Mouse (Mus musculus) adrenal gland, postnatal 4 days (tissue): ENCODE data around the gene 4930442H23Rik. TPM values are rescaled to one million over a fixed set of nuclear protein-coding genes. Genes with fewer than 3 reads are reported as not detected.
"Not testable (repeated sequence)": the region's sequence is repeated elsewhere in the genome, so short reads cannot be mapped to it uniquely, and the experiment has no call there.

Experiments used
- DNase-seq, 2 experiments: peaks; one replicate each; pipeline ENCODE4 v3.0.0; 2021 to 2022; ENCODE audit warnings: low spot score in 2 of 2, mixed read lengths in 2 of 2
- total RNA-seq, 2 experiments: library from RNA; stranded (reverse); gene quantifications; 2 replicates each; pipeline ENCODE4 v1.2.3; 2021

Gene 4930442H23Rik
- total RNA-seq, 2 experiments from 2014 or later: not detected

DNA sequence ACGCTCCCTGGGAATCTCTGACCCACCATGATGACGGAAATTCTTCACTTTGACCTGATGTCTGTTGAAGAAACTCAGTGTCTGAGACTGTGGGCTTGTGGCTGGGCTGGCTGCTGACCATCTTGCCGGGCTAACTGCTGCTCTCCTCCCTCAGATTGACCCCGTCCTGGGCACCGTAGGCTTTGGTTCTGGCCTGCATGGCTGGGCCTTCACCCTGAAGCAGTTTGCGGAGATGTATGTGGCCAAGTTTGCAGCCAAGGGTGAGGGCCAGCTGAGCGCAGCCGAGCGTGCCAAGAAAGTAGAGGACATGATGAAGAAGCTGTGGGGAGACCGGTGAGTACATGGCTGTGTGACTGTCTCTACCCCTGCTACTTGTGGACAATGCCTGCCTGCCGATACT lies 4.7 kb downstream of the 4930442H23Rik start:
- no peak for DNase-seq

DNA sequence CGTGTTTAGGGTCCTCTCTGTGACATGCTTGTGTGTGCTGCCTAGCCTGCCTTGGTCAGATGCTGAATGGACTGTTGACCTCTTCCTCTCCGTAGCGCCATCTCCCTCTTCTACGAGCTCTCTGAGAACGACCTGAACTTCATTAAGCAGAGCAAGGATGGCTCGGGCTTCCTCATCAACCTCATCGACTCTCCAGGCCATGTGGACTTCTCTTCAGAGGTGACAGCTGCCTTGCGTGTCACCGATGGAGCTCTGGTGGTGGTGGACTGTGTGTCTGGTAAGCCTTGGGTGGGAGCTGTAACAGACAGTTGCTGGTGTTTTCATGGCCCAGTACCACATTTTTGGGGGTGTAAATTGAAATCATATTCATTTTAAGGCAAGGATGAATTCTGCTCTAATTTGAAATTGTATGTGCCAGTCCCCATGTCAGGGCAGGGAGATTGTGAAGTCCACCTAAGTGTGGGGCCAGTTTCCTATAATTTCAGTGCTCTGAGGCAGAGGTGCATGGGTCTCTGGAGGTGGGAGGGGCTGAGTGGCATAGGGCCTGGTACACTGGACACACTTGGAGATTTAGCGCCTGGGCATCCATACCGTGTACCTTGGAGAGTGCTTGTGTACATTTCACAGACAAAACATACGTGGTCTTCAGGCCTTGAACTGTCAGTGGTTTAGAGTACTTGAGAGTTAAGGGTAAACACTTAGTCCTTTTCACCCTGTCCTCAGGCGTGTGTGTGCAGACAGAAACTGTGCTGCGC lies 5.5 kb downstream of the 4930442H23Rik start:
- DNase-seq: no peak

DNA sequence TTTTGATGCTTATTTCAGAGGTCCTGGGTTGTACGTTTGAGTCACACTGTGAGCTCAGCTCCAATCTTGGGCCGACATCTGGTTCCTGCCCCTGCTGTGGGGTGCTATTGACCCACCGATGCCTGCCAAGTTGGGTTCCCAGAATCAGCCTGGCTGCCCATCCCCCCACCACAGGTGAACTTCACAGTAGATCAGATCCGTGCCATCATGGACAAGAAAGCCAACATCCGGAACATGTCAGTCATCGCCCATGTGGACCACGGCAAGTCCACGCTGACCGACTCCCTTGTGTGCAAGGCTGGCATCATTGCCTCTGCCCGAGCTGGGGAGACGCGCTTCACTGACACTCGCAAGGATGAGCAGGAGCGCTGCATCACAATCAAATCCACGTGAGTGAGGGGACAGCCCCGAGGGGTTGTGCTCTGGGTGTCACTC lies 6.1 kb downstream of the 4930442H23Rik start:
- no peak for DNase-seq

DNA sequence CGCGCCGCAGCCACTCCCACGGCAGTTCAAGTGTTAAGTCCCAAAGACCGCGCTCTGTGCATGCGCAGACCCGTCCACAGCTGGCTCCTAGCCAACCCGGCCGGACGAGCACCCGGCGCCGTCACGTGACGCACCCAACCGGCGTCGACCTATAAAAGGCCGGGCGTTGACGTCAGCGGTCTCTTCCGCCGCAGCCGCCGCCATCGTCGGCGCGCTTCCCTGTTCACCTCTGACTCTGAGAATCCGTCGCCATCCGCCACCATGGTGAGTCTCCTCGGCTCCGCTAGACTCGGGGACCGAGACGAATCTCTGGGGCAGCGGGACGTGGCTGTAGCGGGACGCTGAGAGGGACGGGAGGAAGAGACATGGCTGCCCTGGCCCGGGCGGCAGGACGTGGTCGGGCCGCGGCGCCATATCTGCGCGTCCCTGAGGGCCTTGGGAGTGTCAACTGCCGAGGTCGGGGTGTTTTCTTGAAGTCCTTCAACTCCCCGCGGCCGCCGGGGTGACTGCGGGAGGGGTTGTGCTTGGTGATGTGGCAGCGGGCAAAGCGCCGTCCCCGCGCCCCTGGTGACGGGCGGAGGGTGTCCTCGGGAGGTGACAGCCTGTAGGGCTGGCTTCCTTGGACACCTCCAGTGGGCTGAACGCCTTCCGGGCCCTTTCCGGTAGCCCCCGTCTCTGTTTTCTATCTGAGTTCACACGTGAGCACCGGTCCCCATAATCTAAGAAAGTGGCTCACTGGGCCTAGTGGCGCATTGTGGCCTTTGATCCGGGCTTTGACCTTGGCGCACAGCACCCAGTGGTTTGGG lies 7.0 kb downstream of the 4930442H23Rik start, which contains the start of gene Eef2:
Eef2 (plus strand) TSS at position 166 of the 806 bp plus-strand sequence.
- peak; percentile 98 to 99 for DNase-seq

DNA sequence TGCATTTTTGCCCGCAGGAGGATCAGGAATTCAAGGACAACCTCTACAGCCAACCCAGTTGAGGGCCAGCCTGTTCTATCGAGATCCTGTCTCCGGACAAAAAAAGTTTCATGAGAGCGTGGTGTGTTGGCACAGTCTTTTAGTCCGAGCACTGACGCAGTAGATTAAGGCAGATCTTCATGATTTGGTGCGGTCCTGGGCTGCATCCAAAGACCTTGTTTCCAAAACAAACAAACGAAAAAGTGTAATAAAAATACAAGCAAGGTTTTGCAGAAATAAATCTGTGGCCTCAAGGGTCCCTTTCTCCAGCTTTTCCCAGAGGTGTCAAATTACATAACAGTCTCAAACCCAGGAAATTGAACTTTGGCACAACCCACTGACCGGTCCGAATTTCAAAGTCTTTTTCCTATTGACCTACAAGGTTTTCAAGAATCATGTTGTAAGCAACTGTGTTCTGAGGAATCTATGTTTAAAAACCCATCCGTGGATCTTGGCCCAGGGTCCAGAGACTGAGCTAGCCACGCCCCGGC lies 7.6 kb downstream of the 4930442H23Rik start:
- DNase-seq: no peak

DNA sequence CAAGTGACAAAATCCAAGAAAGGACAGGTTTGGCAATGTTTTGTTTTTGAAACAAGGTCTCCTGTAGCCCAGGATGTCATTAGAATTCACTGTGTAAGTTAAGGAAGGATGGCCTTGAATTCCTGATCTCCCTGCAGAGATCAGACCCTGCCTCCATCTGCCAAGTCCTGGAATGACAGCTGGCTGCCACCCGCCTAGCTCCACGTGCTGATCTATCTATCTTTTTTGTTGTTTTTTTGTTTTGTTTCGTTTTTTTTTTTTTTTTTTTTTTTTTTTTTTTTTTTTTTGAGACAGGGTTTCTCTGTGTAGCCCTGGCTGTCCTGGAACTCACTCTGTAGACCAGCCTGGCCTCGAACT lies 8.3 kb downstream of the 4930442H23Rik start:
- DNase-seq: not testable (repeated sequence)

DNA sequence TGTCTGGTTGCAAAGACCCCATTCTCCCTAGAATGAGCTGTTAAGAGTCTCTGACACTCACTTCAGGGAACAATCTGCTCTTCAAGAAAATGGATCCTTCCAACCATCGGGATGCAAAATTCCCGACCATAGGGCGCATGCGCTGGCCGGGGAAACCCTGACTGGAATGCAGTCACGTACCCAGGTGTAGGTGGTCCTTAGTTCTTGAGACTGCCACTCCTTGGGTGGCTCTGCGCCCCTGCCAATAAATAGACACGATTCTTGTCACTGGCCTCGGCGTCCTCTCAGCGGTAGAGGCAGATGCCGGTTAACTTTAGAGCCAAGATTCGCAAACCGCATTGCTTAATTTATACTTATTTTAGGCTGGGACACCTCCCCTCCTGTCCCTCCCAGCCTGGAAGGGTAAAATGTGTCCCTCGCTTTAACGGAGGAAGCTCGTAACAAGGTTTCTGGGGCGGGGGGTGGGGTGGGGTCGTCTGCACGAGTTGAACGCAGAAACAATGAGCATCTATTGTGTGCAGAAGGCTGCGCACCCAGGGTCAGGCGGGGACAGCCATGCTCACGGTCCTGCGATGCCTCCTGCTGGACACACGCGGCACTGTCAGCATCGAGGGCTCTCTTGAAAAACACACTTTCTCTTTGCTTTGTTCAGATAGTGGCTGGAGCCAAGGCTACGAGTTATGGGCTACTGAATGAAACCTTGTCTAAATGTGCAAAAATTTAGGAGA lies 8.9 kb downstream of the 4930442H23Rik start:
- DNase-seq: peak; percentile 78 to 86

DNA sequence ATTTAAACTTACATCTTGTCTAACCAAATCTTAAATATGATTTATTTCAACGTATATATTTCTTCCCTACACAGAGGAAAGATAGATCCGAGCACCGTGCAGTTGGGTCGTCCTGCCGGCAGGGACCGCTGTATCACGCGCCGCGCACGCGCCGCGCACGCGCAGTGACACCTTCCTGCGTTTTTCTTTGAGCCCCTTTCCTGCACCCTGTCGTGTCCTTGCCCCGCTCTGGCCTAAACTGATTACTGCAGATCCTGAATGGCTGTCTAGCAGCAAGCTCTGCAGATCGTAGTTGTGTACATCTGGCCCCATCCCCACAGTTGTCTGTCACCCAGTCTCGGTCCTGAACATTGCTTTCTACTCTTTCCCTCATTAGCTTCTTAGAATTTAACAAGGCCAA lies 10.5 kb downstream of the 4930442H23Rik start:
- DNase-seq: peak in 1 of 2 experiments; percentile 71

DNA sequence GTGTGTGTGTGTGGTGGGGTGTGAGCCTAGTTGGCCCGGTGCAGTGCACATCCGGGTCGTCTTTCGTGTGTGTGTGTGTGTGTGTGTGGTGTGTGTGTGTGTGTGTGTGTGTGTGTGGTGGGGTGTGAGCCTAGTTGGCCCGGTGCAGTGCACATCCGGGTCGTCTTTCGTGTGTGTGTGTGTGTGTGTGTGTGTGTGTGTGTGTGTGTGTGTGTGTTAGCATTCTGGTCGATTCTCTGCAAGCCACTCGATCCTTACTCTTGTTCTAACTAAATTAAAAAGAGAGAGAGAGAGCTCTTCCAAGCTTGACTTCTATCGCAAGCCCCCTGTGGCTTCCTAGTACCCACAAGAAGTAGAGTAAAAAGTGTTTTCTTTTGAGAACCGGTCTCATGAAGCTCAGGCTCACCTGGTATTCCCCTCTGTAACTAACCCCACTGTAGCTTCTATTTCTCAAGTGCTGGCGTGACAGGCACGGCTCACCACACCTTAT lies 14.2 kb downstream of the 4930442H23Rik start:
- DNase-seq: not testable (repeated sequence)

DNA sequence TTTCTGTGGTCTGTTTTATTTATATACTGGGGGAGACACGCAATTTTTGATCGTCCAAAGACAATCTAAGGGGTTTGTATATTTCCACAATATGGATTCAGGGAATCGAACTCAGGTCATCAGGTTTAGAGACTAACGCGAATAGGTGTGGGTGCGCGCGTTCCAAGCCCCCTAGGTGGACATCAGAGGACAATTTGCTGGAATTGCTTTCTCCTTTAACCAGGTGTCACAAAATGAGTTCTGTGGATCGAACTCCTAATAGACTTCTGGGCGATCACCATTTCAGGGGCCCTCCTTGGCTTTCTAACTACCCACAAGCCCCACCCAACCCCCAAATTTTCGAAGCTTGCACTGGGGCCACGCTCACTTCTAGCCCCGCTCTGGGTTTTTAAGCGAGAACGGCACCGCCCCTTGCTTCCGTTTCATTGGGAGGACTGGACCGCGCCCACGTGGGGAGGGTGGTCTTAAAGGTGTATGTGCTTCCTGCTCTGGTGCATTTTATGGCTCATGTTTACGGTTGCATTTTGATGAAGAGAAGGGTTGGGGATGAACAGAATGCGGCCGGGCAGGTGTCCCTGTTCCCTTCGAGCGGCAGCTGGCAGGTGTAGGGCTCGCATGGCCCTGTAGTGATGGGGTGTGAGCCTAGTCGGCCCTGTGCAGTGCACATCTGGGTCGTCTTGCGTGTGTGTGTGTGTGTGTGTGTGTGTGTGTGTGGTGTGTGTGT lies 15.0 kb downstream of the 4930442H23Rik start:
- DNase-seq: peak in 1 of 2 experiments; percentile 76

DNA sequence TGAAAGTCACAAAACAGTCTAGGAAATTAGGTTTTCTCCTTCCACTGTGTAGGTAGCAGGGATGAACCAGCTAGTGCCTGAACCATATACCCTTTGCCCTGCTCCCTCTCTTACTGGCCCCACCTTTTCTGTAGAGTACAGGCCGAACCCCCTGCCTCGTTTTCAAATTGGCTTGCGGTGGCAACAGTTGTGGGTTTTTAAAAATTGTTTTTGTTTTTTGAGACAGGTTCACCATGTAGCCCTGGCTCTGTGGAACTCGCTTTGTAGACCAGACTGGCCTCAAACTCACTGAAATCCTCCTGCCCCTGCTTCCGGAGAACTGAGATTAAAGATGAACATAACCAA lies 15.6 kb downstream of the 4930442H23Rik start:
- DNase-seq: no peak

DNA sequence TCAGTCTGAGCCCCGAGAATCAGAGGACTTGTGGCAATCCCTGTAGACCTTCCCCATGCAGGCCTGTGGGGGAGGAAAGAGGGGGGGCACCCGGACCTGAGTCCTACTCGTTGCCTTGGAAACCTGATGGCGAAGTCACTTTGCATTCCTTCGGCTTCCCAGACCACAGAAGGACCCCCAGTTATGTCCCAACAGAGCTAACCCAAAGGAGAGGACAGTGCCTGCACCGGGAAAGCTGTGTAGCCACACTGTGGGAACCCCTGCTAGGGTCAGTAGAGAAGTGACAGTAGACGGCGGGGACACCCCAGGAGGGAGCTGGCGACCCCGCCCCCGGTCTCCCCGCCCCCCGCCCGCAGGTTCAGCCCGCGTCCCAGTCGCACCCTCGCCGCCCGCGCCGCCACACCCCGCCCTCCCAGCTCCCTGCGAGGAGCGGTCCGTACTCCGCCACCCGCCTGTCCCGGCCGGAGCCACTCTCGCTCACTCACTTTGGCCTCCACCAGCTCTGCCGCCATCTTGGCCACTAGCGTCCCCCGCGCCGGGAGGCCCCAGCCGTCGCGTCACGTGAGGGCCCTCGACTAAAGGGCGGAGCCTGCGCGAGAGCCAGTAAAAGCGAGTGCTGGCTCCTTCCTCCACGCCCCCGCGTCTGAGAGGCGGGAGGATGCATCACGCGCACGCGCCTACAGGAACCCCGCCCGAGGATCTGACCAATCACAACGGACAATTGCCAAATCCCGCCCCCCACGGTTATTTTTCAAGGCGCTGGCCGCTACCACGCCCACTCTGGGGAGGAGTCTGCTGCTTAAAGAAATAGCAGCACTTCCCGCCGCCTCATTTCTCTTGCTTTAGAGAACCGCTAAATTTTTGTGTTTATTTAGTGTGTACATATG lies 16.2 kb downstream of the 4930442H23Rik start, which contains the start of gene Pias4:
Pias4 (minus strand) TSS at position 724 of the 887 bp plus-strand sequence.
- peak; percentile 98 to 99 for DNase-seq

DNA sequence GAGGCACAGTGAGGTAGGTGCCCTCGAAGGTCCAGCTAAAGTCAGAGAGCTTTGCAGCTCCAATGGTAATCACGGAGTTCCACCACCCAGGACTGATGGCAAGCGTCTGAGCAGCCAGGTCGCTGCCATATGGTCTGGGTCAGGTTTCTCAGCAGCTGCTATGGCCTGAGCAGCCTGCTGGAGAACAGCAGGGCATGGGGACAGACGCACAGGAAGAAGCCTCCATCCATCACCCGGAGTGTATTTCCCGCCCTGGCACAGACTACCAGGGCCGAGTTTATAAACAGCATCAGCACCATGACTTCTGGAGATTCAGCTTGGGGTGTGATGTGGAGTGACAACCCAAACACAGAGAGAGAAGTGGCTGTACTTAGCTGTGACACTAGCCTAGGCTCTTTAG lies 18.5 kb downstream of the 4930442H23Rik start:
- no peak for DNase-seq

DNA sequence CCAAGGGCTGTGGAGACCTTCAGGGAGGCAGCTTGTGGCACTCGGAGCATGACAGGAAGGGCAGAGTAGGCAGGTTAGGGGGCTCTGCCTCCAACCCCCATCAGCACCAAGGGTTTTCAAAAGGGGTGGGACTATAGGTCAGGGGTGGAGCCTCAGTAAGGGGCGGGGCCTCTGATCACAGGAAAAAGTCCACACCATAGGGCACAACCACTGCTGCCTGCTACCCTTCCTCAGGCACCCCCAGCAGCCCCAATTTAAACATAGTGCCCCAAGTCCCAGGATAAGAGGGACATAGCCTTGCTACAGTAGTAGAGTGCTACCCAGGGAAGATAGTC lies 21.4 kb downstream of the 4930442H23Rik start:
- DNase-seq: no peak

DNA sequence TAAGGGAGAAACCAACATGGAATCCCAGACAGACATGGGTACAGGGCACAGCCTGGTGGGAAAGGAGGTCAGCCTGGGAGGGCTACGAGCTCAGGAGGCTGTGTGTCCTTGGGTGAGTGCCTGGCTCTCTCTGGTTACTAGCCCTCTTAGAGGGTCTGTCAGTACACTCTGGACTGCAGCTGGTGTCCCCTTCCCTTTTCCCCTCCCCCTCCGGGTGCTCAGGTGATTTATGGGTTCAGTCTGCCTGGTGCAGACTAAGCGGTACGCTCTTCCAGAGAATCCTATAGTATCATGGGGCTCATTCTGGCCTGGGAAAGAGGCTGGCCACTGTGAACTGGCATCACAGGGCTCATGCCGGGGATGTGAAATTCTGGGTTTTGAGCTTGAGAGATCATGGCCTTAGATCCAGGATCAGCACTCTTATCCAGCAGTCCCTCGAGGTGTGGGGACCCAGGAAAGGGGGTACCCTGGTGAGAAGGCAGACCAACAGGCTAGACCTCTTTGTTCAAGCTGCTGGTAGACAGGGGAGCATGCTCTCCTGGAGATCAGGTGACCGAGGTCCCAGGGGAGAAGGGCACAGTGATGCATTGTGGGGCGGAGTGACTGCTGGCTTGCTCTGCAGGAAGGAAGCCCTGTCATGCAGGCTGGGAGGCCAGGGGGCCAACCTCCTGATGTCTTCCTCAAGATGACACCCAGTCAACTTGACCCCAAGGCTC lies 21.9 kb downstream of the 4930442H23Rik start:
- no peak for DNase-seq

DNA sequence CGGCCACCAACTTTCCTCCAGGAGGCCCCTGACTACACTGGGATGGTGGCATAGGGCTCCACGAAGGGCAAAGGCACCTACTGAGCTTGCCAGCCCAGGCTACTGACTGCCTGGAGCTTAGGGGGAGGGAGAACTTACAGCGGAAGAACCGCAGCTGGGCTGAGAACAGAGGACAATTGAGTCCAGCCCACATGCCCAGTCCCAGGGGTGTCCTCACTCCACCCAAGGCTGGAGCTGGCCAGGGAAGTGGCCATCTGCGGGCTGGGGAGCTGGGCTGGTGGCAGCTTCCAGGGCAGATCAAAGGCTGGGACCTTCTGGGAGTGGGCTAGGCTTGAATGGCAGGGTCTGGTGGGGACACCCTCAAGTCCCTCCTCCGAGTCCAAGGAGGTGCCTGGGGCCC lies 28.9 kb downstream of the 4930442H23Rik start:
- no peak for DNase-seq

DNA sequence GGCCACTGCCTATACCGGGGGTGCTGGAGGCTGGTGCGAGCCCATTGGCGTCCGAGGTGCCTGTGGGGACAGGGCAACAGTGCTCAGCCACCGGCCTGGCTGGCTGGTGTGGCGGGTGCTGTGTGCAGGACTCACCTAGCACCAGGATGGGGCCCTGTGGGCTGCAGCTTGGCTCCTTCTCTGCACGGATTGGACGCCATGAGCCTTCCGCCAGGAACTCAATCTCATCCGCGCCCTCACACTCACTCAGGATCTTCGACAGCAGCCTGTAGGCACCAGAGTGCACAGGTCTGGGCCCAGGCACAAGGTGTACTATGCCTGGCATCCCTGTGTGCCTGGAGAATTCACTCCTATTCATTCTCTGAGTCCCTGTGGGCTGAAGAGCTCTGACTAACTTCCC lies 29.3 kb downstream of the 4930442H23Rik start:
- DNase-seq: no peak

DNA sequence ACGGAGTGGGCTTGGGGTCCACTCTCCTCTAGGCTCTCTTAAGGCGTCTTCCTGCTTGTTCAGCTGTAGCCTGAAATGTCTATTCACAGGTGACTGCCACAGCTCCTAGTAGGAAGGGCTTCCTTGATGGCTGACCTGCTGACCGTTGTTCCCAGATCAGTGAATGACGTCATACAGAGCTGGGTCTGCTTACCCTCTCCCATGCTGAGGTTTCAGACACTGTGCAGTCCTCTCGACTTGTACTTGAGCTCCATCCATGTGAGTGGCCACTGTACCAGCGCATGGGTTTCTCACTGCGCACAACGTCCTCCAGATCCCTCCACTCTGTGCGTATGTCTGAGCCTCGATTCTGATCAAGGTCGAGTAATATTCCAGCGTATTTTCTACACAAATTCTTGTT lies 31.0 kb downstream of the 4930442H23Rik start:
- DNase-seq: no peak

DNA sequence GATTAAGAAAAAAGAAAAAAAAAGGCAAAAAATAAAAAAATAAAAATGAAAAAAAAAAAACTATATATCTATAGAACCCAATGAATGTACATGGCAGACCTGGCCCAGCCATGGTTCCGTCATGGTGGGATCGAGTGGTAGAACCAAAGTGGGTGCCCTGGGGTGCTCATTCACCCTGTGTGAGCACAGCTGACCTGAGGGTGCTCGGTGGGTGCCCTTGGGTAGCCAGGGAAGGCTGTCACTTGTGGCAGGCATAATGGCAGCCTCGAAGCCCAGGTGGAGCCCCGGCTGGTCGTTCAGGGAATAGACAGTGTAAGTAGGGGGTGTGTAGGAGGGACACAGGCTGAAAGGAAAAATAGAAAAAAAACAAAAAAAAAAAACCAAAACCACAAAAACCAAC lies 32.4 kb downstream of the 4930442H23Rik start:
- DNase-seq: no peak
